Mouse (Mus musculus): Measurements from ENCODE around the gene H2al1b.

DNA sequence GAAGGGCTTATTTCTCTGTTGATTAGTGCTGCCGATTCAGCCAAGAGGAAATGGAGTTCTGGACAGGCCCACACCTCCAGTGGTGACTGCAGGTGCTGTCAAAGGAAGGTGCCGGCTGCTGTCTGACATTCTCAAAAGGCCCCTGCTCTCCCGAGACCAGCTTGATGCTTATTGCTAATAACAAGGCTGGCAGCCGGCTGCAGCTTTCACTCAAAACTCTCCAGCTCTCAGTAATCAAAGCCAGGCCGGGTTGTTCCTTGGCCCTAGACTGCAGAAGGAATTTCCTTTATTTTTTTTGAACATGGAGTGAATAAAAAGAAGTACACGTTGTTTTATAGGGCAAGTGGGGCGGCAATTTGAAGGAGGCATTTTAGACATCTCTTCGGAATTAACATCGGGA lies 43.5 kb downstream of the H2al1b start:
- TF ChIP-seq POLR2A (IDR thresholded peaks at IDR 0.05; ENCODE audit: control insufficient read depth, low read depth, low read length) (no peak), CTCF (IDR thresholded peaks at IDR 0.05; ENCODE audit: control insufficient read depth, insufficient read depth, insufficient replicate concordance, low read depth, low read length) (no peak)
